Mouse (Mus musculus): Measurements from ENCODE around the gene Depdc7. TPM values are rescaled to one million over a fixed set of nuclear protein-coding genes. Genes with fewer than 3 reads are reported as not detected.

Depdc7 gene
- polyA plus RNA-seq, 1 experiment: 6.2 TPM

Other genes starting within 250 kb of the Depdc7 start
- 10.1 and 17.4 TPM in 2 replicates for gene Hipk3, start 248.4 kb downstream of the Depdc7 start, polyA plus RNA-seq (2012; rRNA removed)
- gene Cstf3, start 152.4 kb downstream of the Depdc7 start, polyA plus RNA-seq (2012; rRNA removed): 9.0 and 9.9 TPM in 2 replicates
- 0.97 and 1.6 TPM in 2 replicates for gene Tcp11l1, start 30.7 kb downstream of the Depdc7 start, polyA plus RNA-seq (2012; rRNA removed)
- gene Pin1rt1, start 26.5 kb downstream of the Depdc7 start, polyA plus RNA-seq (2012; rRNA removed): not detected in 2 replicates
- gene Qser1, start 73.9 kb upstream of the Depdc7 start, polyA plus RNA-seq (2012; rRNA removed): 1.7 and 3.2 TPM in 2 replicates
- 0.29 and 0.56 TPM in 2 replicates for gene Prrg4, start 107.0 kb upstream of the Depdc7 start, polyA plus RNA-seq (2012; rRNA removed)
- gene Ccdc73, start 124.9 kb upstream of the Depdc7 start, polyA plus RNA-seq (2012; rRNA removed): not detected in 2 replicates